Mouse (Mus musculus) C2C12 (cell line): ENCODE measurements at regions not wholly inside any gene's neighbourhood (a gene's known extent, or its start where the extent isn't known, plus 50 kb on each side); places are given as distances from the start of the nearest gene placed in this dataset.

ENCODE experiments used
- H3K27me3 ChIP-seq: one replicate; pipeline ENCODE4 v1.6.1; 2011; ENCODE audit not compliant: control insufficient read depth, insufficient read depth, insufficient read length
- H3K36me3 ChIP-seq: one replicate; pipeline ENCODE4 v1.6.1; 2011; ENCODE audit not compliant: control insufficient read depth, insufficient read depth
- H3K4me3 ChIP-seq: one replicate; pipeline ENCODE4 v1.5.1; 2011; ENCODE audit warnings: mild to moderate bottlenecking, control low read depth; ENCODE audit not compliant: poor library complexity, insufficient read depth, severe bottlenecking
- H3K79me2 ChIP-seq: one replicate; pipeline ENCODE4 v1.6.1; 2011; ENCODE audit not compliant: control insufficient read depth, insufficient read depth
- H3K79me3 ChIP-seq: one replicate; pipeline ENCODE4 v1.6.1; 2011; ENCODE audit warnings: low read depth, control low read depth
- H3ac ChIP-seq: one replicate; pipeline ENCODE3; 2011; ENCODE audit warnings: low read depth; ENCODE audit not compliant: control insufficient read depth, insufficient read length
- CEBPB ChIP-seq: IDR thresholded peaks from one replicate; pipeline ENCODE4 v1.6.1; 2011; ENCODE audit warnings: low read depth, mild to moderate bottlenecking, control low read depth, moderate library complexity
- CTCF ChIP-seq: IDR thresholded peaks from one replicate; pipeline ENCODE4 v1.5.1; 2011; ENCODE audit not compliant: control insufficient read depth, insufficient read depth, insufficient read length
- FOSL1 ChIP-seq: IDR thresholded peaks from one replicate; pipeline ENCODE4 v1.8.0; 2011; ENCODE audit warnings: mild to moderate bottlenecking, low read length; ENCODE audit not compliant: poor library complexity, insufficient read depth, severe bottlenecking
- MAX ChIP-seq: IDR thresholded peaks from one replicate; pipeline ENCODE4 v1.6.1; 2011; ENCODE audit warnings: mild to moderate bottlenecking, control low read depth
- MYOD1 ChIP-seq: IDR thresholded peaks from one replicate; pipeline ENCODE4 v1.6.1; 2011; ENCODE audit warnings: low read depth; ENCODE audit not compliant: control insufficient read depth, insufficient read length
- MYOG ChIP-seq: IDR thresholded peaks from one replicate; pipeline ENCODE4 v1.6.1; 2011; ENCODE audit not compliant: control insufficient read depth, insufficient read length; ENCODE audit errors: extremely low read depth
- USF1 ChIP-seq: IDR thresholded peaks from one replicate; pipeline ENCODE4 v1.6.1; 2011; ENCODE audit warnings: low read depth, mild to moderate bottlenecking, control low read depth, moderate library complexity

GRCm38 (mm10) chr19:27032621-27033020 lies 146.9 kb downstream of the Gm815 start:
- Histone ChIP-seq H3K79me2 (no peaks in the 10 kb centered on the region), H3K4me3 (no peak overlapping the region), H3ac (no peak overlapping the region), H3K36me3 (no peaks in the 10 kb centered on the region), H3K79me3 (no peaks in the 10 kb centered on the region), H3K27me3 (no peaks in the 10 kb centered on the region)
- TF ChIP-seq MYOD1: no peak
- no peak for TF ChIP-seq FOSL1
- no peak for TF ChIP-seq MAX
- TF ChIP-seq CEBPB: no peak
- no peak for TF ChIP-seq USF1
- TF ChIP-seq CTCF: no peak
- no peak for TF ChIP-seq MYOG

GRCm38 (mm10) chr19:27038298-27038697 lies 152.6 kb downstream of the Gm815 start:
- Histone ChIP-seq H3K79me3 (no peaks in the 10 kb centered on the region), H3K27me3 (no peaks in the 10 kb centered on the region), H3K4me3 (no peak overlapping the region), H3K79me2 (no peaks in the 10 kb centered on the region), H3K36me3 (no peaks in the 10 kb centered on the region), H3ac (no peak overlapping the region)
- TF ChIP-seq MAX (no peak), FOSL1 (no peak), MYOG (no peak), CEBPB (no peak), MYOD1 (no peak), CTCF (no peak), USF1 (no peak)

- Histone ChIP-seq H3K4me3 (no peak overlapping the region), H3K36me3 (no peaks in the 10 kb centered on the region), H3K79me2 (no peaks in the 10 kb centered on the region), H3ac (no peak overlapping the region), H3K79me3 (no peaks in the 10 kb centered on the region), H3K27me3 (no peaks in the 10 kb centered on the region)
- TF ChIP-seq FOSL1 (no peak), CEBPB (no peak), CTCF (no peak), MYOD1 (no peak), USF1 (no peak), MYOG (no peak), MAX (no peak)
Observed at GRCm38 (mm10) chr19:27040321-27041025, 154.8 kb downstream of the Gm815 start.

- H3K36me3 ChIP-seq: no peaks in the 10 kb centered on the region
- H3K79me2 ChIP-seq: no peaks in the 10 kb centered on the region
- H3K27me3 ChIP-seq: no peaks in the 10 kb centered on the region
- H3K4me3 ChIP-seq: no peak overlapping the region
- H3K79me3 ChIP-seq: no peaks in the 10 kb centered on the region
- H3ac ChIP-seq: no peak overlapping the region
- TF ChIP-seq MAX (no peak), USF1 (no peak), FOSL1 (no peak), MYOD1 (no peak), CEBPB (no peak), MYOG (no peak), CTCF (no peak)
Observed at GRCm38 (mm10) chr19:27066449-27067181, 149.7 kb upstream of the Vldlr start.

GRCm38 (mm10) chr19:27073281-27073680 lies 143.0 kb upstream of the Vldlr start:
- no peak for TF ChIP-seq MYOD1
- no peak for TF ChIP-seq MAX
- no peak for TF ChIP-seq CTCF
- TF ChIP-seq MYOG: no peak
- no peak for TF ChIP-seq CEBPB
- no peak for TF ChIP-seq USF1
- Histone ChIP-seq H3K36me3 (no peaks in the 10 kb centered on the region), H3K4me3 (no peak overlapping the region), H3K79me3 (no peaks in the 10 kb centered on the region), H3ac (no peak overlapping the region), H3K27me3 (no peaks in the 10 kb centered on the region), H3K79me2 (no peaks in the 10 kb centered on the region)
